In the genomic region with DNA sequence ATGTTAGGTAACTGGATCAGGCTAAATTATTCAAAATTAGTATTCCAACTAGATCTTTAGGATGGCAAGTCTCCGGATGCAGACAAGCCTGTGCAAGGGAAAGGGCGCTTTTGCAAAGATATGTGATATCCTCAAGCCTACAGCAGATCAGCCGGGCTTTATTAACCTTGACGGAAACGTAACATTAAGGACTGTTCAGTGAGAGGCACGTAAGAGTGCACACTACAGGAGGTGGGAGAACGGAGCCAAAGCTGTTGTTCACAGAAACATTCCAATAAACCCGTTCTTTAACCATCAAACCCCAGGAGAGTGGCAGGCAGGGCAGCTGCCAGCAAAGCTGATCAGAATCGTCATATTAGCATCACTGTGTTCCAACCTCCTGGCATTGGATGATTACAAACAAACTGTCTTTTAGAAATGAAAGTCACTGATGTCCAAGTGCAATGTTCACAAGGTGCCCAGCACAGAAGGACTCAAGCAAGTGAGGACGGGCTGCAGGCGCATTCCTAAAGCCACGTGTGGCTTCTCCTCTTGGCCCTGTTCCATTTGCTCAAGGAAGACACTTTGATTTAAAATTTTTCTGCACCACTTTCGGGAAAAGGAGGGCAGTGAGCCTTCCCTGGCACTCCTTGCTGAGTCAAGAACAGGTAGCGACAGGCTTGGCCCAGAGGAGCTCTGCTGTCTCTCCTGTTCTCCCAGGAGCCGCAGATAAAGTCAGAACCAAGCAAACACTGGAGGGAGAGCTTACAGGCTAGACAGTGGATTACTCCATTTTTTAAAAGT, we compare ENCODE assay signal across 15 mouse cellular contexts. TPM values are rescaled to one million over a fixed set of nuclear protein-coding genes. Genes with fewer than 3 reads are reported as not detected.
A peak's percentile ranks its signal among the peaks of the same experiment; 100 is the strongest.
DNase-seq lines count a peak whose midpoint lies in the region; ATAC-seq and TF ChIP-seq lines count a peak whose summit lies in the region.
"Had no signal": no experiment of that assay in that cellular context is flagged by ENCODE, and none has a peak within 500 bp of the region (broad histone marks: within the 10 kb centered on the region; RNA-seq: fewer than 3 reads in every experiment).

No protein-coding gene starts in this region.

- ATAC-seq in kidney, postnatal 0 days (replicated peaks; ENCODE audit: low FRiP score, low read depth), result no peak
- ATAC-seq in embryonic facial prominence, embryonic 15.5 days (ENCODE audit: insufficient number of reproducible peaks, low FRiP score, low TSS enrichment, low read depth), result peak; percentile 43; the same call in 1 of the 2 replicates
- no peak for ATAC-seq in CD4-positive, CD25-positive, alpha-beta regulatory T cell, adult 4 months
- ATAC-seq: liver, embryonic 12.5 days had no signal

- no peaks in the 10 kb centered on the region for H3K9me3 ChIP-seq in kidney, postnatal 0 days (replicated peaks; ENCODE audit: low read length)
- no peaks in the 10 kb centered on the region for H3K9me3 ChIP-seq in embryonic facial prominence, embryonic 15.5 days (replicated peaks)
- H3K9me3 ChIP-seq: heart, embryonic 13.5 days; liver, embryonic 12.5 days; lung, embryonic 15.5 days had no signal

- no peaks in the 10 kb centered on the region for H3K4me1 ChIP-seq in kidney, postnatal 0 days (replicated peaks; ENCODE audit: insufficient read depth, low read length)
- H3K4me1 ChIP-seq in embryonic facial prominence, embryonic 15.5 days, result peaks cover 19% of the 10 kb centered on the region; the same call in 1 of the 2 replicates
- H3K4me1 ChIP-seq: lung, embryonic 15.5 days had no signal

- peak; percentile 10 to 26 for DNase-seq in cerebellum, postnatal 14 days
- DNase-seq in cerebellum, postnatal 4 days (ENCODE audit: low spot score in 2 of 2), result no peak
- peak; percentile 25 for DNase-seq in kidney, postnatal 0 days (ENCODE audit: low spot score)
- DNase-seq in kidney, postnatal 10 days, result no peak
- DNase-seq in 3134 (ENCODE audit: extremely low read depth, insufficient read length, low spot score), result peak; percentile 19
- no peak for DNase-seq in testis, postnatal 14 days (ENCODE audit: low spot score)
- DNase-seq: B cell, adult 2 months; cerebellum, adult 11-12 months; gastrocnemius, postnatal 25 days; retina, postnatal 1 day had no signal

- no peak for TF ChIP-seq CTCF in kidney, postnatal 0 days (IDR thresholded peaks at IDR 0.05; ENCODE audit: low read depth)

- H3K4me2 ChIP-seq in kidney, postnatal 0 days (ENCODE audit: low read length), result no peak overlapping the region
- H3K4me2 ChIP-seq in embryonic facial prominence, embryonic 15.5 days (replicated peaks), result 0 out of 2 replicates have a peak overlapping the region, but pooled peaks have one; percentile 13
- H3K4me2 ChIP-seq: heart, embryonic 13.5 days; liver, embryonic 12.5 days; lung, embryonic 15.5 days had no signal

- H3K9ac ChIP-seq in kidney, postnatal 0 days (ENCODE audit: low read depth, low read length), result no peak overlapping the region
- no peak overlapping the region for H3K9ac ChIP-seq in embryonic facial prominence, embryonic 15.5 days
- H3K9ac ChIP-seq: heart, embryonic 13.5 days; liver, embryonic 12.5 days; lung, embryonic 15.5 days had no signal

- no peaks in the 10 kb centered on the region for H3K27me3 ChIP-seq in kidney, postnatal 0 days (ENCODE audit: insufficient read depth, low read length)
- no peaks in the 10 kb centered on the region for H3K27me3 ChIP-seq in embryonic facial prominence, embryonic 15.5 days
- H3K27me3 ChIP-seq: heart, embryonic 13.5 days; liver, embryonic 12.5 days; lung, embryonic 15.5 days had no signal

- WGBS in kidney, postnatal 0 days, result 63% methylated on average over 15 of the region's 15 CpGs
- WGBS in embryonic facial prominence, embryonic 15.5 days, result 35% methylated on average over 15 of the region's 15 CpGs

- H3K36me3 ChIP-seq in kidney, postnatal 0 days (ENCODE audit: insufficient read depth, low read length), result peaks cover 14% of the 10 kb centered on the region; the same call in 1 of the 2 replicates
- peaks cover 16% of the 10 kb centered on the region for H3K36me3 ChIP-seq in embryonic facial prominence, embryonic 15.5 days

- no peak overlapping the region for H3K27ac ChIP-seq in kidney, postnatal 0 days
- peak overlapping the region; percentile 73 for H3K27ac ChIP-seq in embryonic facial prominence, embryonic 15.5 days (replicated peaks)
- H3K27ac ChIP-seq: heart, embryonic 13.5 days; liver, embryonic 12.5 days; lung, embryonic 15.5 days had no signal

- H3K4me3 ChIP-seq in kidney, postnatal 0 days (replicated peaks; ENCODE audit: low read depth, low read length), result no peak overlapping the region
- no peak overlapping the region for H3K4me3 ChIP-seq in embryonic facial prominence, embryonic 15.5 days (replicated peaks)
- H3K4me3 ChIP-seq: heart, embryonic 13.5 days; liver, embryonic 12.5 days; lung, embryonic 15.5 days had no signal

RNA-seq across cellular contexts. Expression of gene Nfkb1, which starts 40.4 kb away (rescaled TPM):
- polyA plus RNA-seq in kidney, postnatal 0 days (2015; fragmentation: Nextera tagmentation; extraction: Ambion mirVana), result 18.1 and 19.3 TPM in 2 replicates
- polyA plus RNA-seq in embryonic facial prominence, embryonic 15.5 days (2015; fragmentation: Nextera tagmentation; extraction: Ambion mirVana), result 25.4 and 27.8 TPM in 2 replicates
- 100 to 1,000 TPM in 1 of 2 experiments, 10 to 100 TPM in 1; 81.1 to 109 TPM for polyA plus RNA-seq in CD4-positive, CD25-positive, alpha-beta regulatory T cell, adult 4 months (2017; shearing (Covaris generic))

Comparison
In these comparisons a context has a peak if more than half of its experiments do, and no peak if none do; other contexts are left out.
1. DNase-seq: peak in cerebellum, postnatal 14 days (2 of 2), kidney, postnatal 0 days (single experiment) and 3134 (single experiment); none in cerebellum, postnatal 4 days (0 of 2), kidney, postnatal 10 days (single experiment) and testis, postnatal 14 days (single experiment).